Mouse (Mus musculus) lung, embryonic 15.5 days (tissue): ENCODE data around the gene Cemip. TPM values are rescaled to one million over a fixed set of nuclear protein-coding genes. Genes with fewer than 3 reads are reported as not detected.

Source experiments
- ATAC-seq: fragments of 200-750 bp; cut with Nextera tagmentation; 2 replicates; pipeline ENCODE4 v1.8.0; 2017; ENCODE audit warnings: moderate number of reproducible peaks, borderline replicate concordance; ENCODE audit not compliant: low FRiP score, low TSS enrichment; ENCODE audit errors: extremely low read depth
- H3K27ac ChIP-seq: fragments of 300-500 bp; sonication (generic); 2 replicates; pipeline ENCODE4 v1.5.1; 2015; ENCODE audit warnings: moderate library complexity, mild to moderate bottlenecking, inconsistent platforms
- H3K27me3 ChIP-seq: fragments of 300-500 bp; sonication (generic); 2 replicates; pipeline ENCODE4 v1.6.1; 2015; ENCODE audit warnings: inconsistent platforms
- H3K36me3 ChIP-seq: fragments of 300-500 bp; sonication (generic); 2 replicates; pipeline ENCODE4 v1.6.1; 2015; ENCODE audit warnings: inconsistent platforms
- H3K4me1 ChIP-seq: fragments of 300-500 bp; sonication (generic); 2 replicates; pipeline ENCODE4 v1.6.1; 2015; ENCODE audit warnings: inconsistent platforms
- H3K4me2 ChIP-seq: fragments of 300-500 bp; sonication (generic); 2 replicates; pipeline ENCODE4 v1.6.1; 2015; ENCODE audit warnings: inconsistent platforms, mild to moderate bottlenecking, moderate library complexity
- H3K4me3 ChIP-seq: fragments of 300-500 bp; sonication (generic); 2 replicates; pipeline ENCODE4 v1.5.1; 2015; ENCODE audit warnings: mild to moderate bottlenecking, inconsistent platforms
- H3K9ac ChIP-seq: fragments of 300-500 bp; sonication (generic); 2 replicates; pipeline ENCODE4 v1.6.1; 2015; ENCODE audit warnings: inconsistent platforms
- H3K9me3 ChIP-seq: fragments of 300-500 bp; sonication (generic); 2 replicates; pipeline ENCODE4 v1.6.1; 2016; ENCODE audit warnings: inconsistent platforms
- WGBS: fragments of 180-500 bp; shearing (Covaris S2); methylation state at CpG from one replicate; pipeline ENCODE4 v1.1.7; 2015; 5-methylcytosine and 5-hydroxymethylcytosine counted together
- polyA plus RNA-seq: library from polyadenylated mRNA; unstranded; fragments of >200 nt; fragmentation: Nextera tagmentation; extraction: Ambion mirVana; gene quantifications from 2 replicates; pipeline ENCODE4 v1.2.1, GENCODE M21; 2015

Gene Cemip
- polyA plus RNA-seq, 1 experiment from 2014 or later = 1.6 TPM

GRCm38 (mm10) chr7:84023466-84023865 lies 62.8 kb downstream of the Cemip start:
- H3K9me3 ChIP-seq = no peaks in the 10 kb centered on the region

GRCm38 (mm10) chr7:84022462-84022861 lies 63.8 kb downstream of the Cemip start:
- H3K4me1 ChIP-seq = peaks cover 27% of the 10 kb centered on the region
- no peak overlapping the region for H3K27ac ChIP-seq
- no peaks in the 10 kb centered on the region for H3K27me3 ChIP-seq
- no peak for ATAC-seq
- no peak overlapping the region for H3K4me3 ChIP-seq
- no peaks in the 10 kb centered on the region for H3K9me3 ChIP-seq
- H3K9ac ChIP-seq = no peak overlapping the region
- no peaks in the 10 kb centered on the region for H3K36me3 ChIP-seq
- 68% methylated on average over 3 of the region's 3 CpGs for whole genome bisulfite sequencing
- H3K4me2 ChIP-seq = no peak overlapping the region

More at GRCm38 (mm10) chr7:84023466-84023865, 62.8 kb downstream of the Cemip start:
- Histone ChIP-seq H3K36me3 (no peaks in the 10 kb centered on the region), H3K4me1 (peaks cover 17% of the 10 kb centered on the region), H3K4me3 (no peak overlapping the region), H3K4me2 (no peak overlapping the region), H3K27ac (no peak overlapping the region), H3K27me3 (no peaks in the 10 kb centered on the region), H3K9ac (no peak overlapping the region)
- no peak for ATAC-seq
- 52% methylated on average over 6 of the region's 6 CpGs for WGBS

DNA sequence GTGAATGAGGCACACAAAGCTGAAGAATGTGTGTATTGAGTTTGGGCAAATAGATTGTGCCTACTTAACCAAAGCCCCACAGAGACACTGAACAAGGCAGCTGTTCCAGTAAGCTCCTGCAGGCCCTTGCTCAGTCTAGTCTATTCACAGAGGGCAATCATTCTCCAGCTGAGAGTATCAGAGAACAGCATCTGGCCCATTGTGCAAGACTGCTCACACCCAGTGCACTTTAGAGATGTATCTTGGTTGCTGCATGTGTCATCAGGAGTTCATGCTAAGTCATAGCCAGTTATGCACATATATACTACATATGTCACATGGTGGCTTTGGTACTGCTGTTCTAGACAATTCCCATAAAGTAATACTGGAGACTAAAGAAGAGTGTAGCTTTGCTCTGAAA lies 66.9 kb downstream of the Cemip start:
- Histone ChIP-seq H3K4me3 (no peak overlapping the region), H3K4me1 (peaks cover 32% of the 10 kb centered on the region), H3K4me2 (no peak overlapping the region), H3K36me3 (no peaks in the 10 kb centered on the region), H3K27me3 (no peaks in the 10 kb centered on the region), H3K9me3 (no peaks in the 10 kb centered on the region), H3K27ac (no peak overlapping the region), H3K9ac (no peak overlapping the region)
- no peak for ATAC-seq

GRCm38 (mm10) chr7:84018291-84019266 lies 67.7 kb downstream of the Cemip start:
- WGBS = 35% methylated on average over 5 of the region's 5 CpGs
- ATAC-seq = peak; percentile 63; the same call in 1 of the 2 replicates
- no peak overlapping the region for H3K4me2 ChIP-seq
- no peaks in the 10 kb centered on the region for H3K9me3 ChIP-seq
- H3K27ac ChIP-seq = peak overlapping the region; percentile 63
- no peak overlapping the region for H3K4me3 ChIP-seq
- no peaks in the 10 kb centered on the region for H3K27me3 ChIP-seq
- peaks cover 37% of the 10 kb centered on the region for H3K4me1 ChIP-seq
- no peak overlapping the region for H3K9ac ChIP-seq
- H3K36me3 ChIP-seq = no peaks in the 10 kb centered on the region

DNA sequence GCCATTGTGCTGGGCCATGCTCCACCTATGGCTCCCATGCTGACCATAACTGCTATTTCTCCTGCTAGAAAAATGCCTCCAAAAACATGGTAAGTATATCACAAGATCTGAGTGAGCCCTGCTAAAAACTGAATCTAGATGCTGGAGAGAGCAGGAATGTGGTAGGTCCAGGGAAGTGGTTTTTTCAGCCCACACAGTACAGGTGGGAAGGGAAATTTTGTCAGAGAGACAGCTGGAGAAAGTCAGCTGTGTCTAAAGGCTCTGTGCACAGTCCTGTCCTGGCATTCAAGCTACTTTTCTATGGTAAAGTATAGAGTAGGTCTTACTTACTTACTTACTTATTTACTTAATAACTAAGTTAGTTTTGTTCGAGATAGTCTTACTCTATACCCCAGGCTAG lies 71.3 kb downstream of the Cemip start:
- H3K4me1 ChIP-seq = peaks cover 33% of the 10 kb centered on the region
- no peaks in the 10 kb centered on the region for H3K27me3 ChIP-seq
- WGBS = 64% methylated on average over 1 of the region's 1 CpGs
- no peak overlapping the region for H3K27ac ChIP-seq
- H3K9ac ChIP-seq = no peak overlapping the region
- no peak overlapping the region for H3K4me3 ChIP-seq
- H3K4me2 ChIP-seq = no peak overlapping the region
- ATAC-seq = no peak
- H3K36me3 ChIP-seq = no peaks in the 10 kb centered on the region
- no peaks in the 10 kb centered on the region for H3K9me3 ChIP-seq

GRCm38 (mm10) chr7:84013656-84014055 lies 72.6 kb downstream of the Cemip start:
- Histone ChIP-seq H3K4me3 (no peak overlapping the region), H3K36me3 (no peaks in the 10 kb centered on the region), H3K9ac (no peak overlapping the region), H3K4me1 (peaks cover 23% of the 10 kb centered on the region), H3K27ac (no peak overlapping the region), H3K27me3 (no peaks in the 10 kb centered on the region), H3K9me3 (no peaks in the 10 kb centered on the region), H3K4me2 (no peak overlapping the region)
- 56% methylated on average over 4 of the region's 4 CpGs for WGBS
- no peak for ATAC-seq

GRCm38 (mm10) chr7:84004357-84004756 lies 81.9 kb downstream of the Cemip start:
- Histone ChIP-seq H3K27me3 (no peaks in the 10 kb centered on the region), H3K36me3 (no peaks in the 10 kb centered on the region; the same call in 1 of the 2 replicates), H3K9ac (no peak overlapping the region), H3K4me2 (no peak overlapping the region), H3K27ac (no peak overlapping the region), H3K9me3 (no peaks in the 10 kb centered on the region), H3K4me1 (no peaks in the 10 kb centered on the region), H3K4me3 (no peak overlapping the region)
- ATAC-seq = no peak
- WGBS = 68% methylated on average over 6 of the region's 6 CpGs

DNA sequence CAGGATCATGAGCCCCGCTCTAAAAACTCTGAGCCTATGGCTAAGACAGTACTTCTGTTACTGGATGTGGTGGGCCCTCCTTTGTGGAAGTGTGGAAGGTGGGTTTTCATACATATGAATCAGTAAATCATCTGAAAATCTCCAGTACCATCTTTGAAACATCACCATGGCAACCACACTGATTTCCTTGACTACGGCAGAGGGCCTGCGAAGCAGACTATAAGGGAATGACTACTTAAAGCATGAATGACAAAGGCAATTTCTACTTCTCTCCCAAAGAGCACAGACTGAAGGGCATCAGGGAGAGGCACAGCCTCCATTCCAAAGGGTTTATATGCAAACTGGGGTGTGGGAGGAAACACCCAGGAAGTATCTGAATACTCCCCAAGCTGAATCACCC lies 84.8 kb downstream of the Cemip start:
- no peak overlapping the region for H3K9ac ChIP-seq
- ATAC-seq = no peak
- H3K4me1 ChIP-seq = no peaks in the 10 kb centered on the region
- H3K4me3 ChIP-seq = no peak overlapping the region
- no peaks in the 10 kb centered on the region for H3K9me3 ChIP-seq
- H3K27me3 ChIP-seq = no peaks in the 10 kb centered on the region
- 78% methylated on average over 3 of the region's 3 CpGs for WGBS
- no peak overlapping the region for H3K4me2 ChIP-seq
- H3K27ac ChIP-seq = no peak overlapping the region
- no peaks in the 10 kb centered on the region; the same call in 1 of the 2 replicates for H3K36me3 ChIP-seq

- Histone ChIP-seq H3K27me3 (no peaks in the 10 kb centered on the region), H3K36me3 (no peaks in the 10 kb centered on the region; the same call in 1 of the 2 replicates), H3K9ac (no peak overlapping the region), H3K9me3 (no peaks in the 10 kb centered on the region), H3K4me2 (no peak overlapping the region), H3K4me3 (no peak overlapping the region), H3K27ac (no peak overlapping the region), H3K4me1 (no peaks in the 10 kb centered on the region)
- WGBS = 83% methylated on average over 2 of the region's 2 CpGs
- no peak for ATAC-seq
These were observed 85.6 kb downstream of the Cemip start for GRCm38 (mm10) chr7:84000671-84001070.

DNA sequence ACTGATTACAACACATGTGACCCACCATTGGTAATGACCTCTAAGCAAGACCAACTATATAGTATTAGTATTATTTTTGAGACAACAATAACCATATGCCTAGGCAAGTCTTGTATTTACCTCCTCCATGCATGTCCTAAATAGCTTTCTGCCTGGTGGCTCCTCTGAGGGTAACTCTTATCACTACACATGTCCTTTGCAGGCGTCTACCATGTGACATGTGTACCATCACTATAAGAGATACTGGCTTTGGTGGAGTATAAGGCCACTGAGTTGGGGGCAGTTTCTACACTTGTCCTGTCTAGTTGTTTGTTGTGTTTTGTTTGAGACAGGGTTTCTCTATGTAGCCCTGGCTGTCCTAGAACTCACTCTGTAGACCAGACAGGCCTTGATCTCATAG lies 86.7 kb downstream of the Cemip start:
- 81% methylated on average over 1 of the region's 1 CpGs for WGBS
- Histone ChIP-seq H3K27ac (no peak overlapping the region), H3K4me1 (no peaks in the 10 kb centered on the region), H3K4me3 (no peak overlapping the region), H3K4me2 (no peak overlapping the region), H3K36me3 (no peaks in the 10 kb centered on the region), H3K27me3 (no peaks in the 10 kb centered on the region), H3K9me3 (no peaks in the 10 kb centered on the region), H3K9ac (no peak overlapping the region)
- ATAC-seq = no peak

- Histone ChIP-seq H3K27me3 (no peaks in the 10 kb centered on the region), H3K4me1 (no peaks in the 10 kb centered on the region), H3K9ac (no peak overlapping the region), H3K4me2 (no peak overlapping the region), H3K4me3 (no peak overlapping the region), H3K36me3 (no peaks in the 10 kb centered on the region), H3K9me3 (no peaks in the 10 kb centered on the region), H3K27ac (no peak overlapping the region)
- no peak for ATAC-seq
- WGBS = 83% methylated on average over 1 of the region's 1 CpGs
These were observed 92.0 kb downstream of the Cemip start for GRCm38 (mm10) chr7:83994348-83994747.

- ATAC-seq = no peak
- Histone ChIP-seq H3K36me3 (no peaks in the 10 kb centered on the region), H3K4me1 (no peaks in the 10 kb centered on the region), H3K4me3 (no peak overlapping the region), H3K9ac (no peak overlapping the region), H3K27ac (no peak overlapping the region), H3K4me2 (no peak overlapping the region), H3K9me3 (no peaks in the 10 kb centered on the region), H3K27me3 (no peaks in the 10 kb centered on the region)
- WGBS = 93% methylated on average over 4 of the region's 4 CpGs
These were observed 97.0 kb downstream of the Cemip start for GRCm38 (mm10) chr7:83989294-83989693.
